Mouse (Mus musculus) ovary, postnatal 10 days (tissue): Measurements from ENCODE around the gene Hps5.
"Not testable (repeated sequence)": the region's sequence is repeated elsewhere in the genome, so short reads cannot be mapped to it uniquely, and the experiment has no call there.

ENCODE experiments used
- DNase-seq: peaks from one replicate; pipeline ENCODE4 v3.0.0; 2022; ENCODE audit warnings: low spot score

The Hps5 gene

GRCm38 (mm10) chr7:46827046-46827802 lies 31.4 kb upstream of the Hps5 start:
- DNase-seq = no peak

- DNase-seq = not testable (repeated sequence)
Measured at GRCm38 (mm10) chr7:46820876-46821632, 25.2 kb upstream of the Hps5 start.

GRCm38 (mm10) chr7:46814012-46814411 lies 18.1 kb upstream of the Hps5 start:
- no peak for DNase-seq

- DNase-seq = no peak
Measured at GRCm38 (mm10) chr7:46810325-46810724, 14.5 kb upstream of the Hps5 start.

- DNase-seq = no peak
Measured at GRCm38 (mm10) chr7:46796779-46797178, 915 bp upstream of the Hps5 start.

- DNase-seq = no peak
Measured at GRCm38 (mm10) chr7:46796206-46796679, 379 bp upstream of the Hps5 start.

GRCm38 (mm10) chr7:46793871-46794270 lies 2.0 kb downstream of the Hps5 start:
- no peak for DNase-seq

GRCm38 (mm10) chr7:46789177-46789849 lies 6.6 kb downstream of the Hps5 start:
- DNase-seq = no peak

- DNase-seq = no peak
Measured at GRCm38 (mm10) chr7:46770706-46771105, 25.2 kb downstream of the Hps5 start.

GRCm38 (mm10) chr7:46768451-46768850 lies 27.4 kb downstream of the Hps5 start:
- DNase-seq = no peak

- no peak for DNase-seq
Measured at GRCm38 (mm10) chr7:46767371-46767770, 28.5 kb downstream of the Hps5 start.

GRCm38 (mm10) chr7:46764672-46765071 lies 31.2 kb downstream of the Hps5 start:
- DNase-seq = no peak

- no peak for DNase-seq
Measured at GRCm38 (mm10) chr7:46762601-46763000, 33.3 kb downstream of the Hps5 start.

GRCm38 (mm10) chr7:46761049-46761795 lies 34.6 kb downstream of the Hps5 start:
- no peak for DNase-seq

- no peak for DNase-seq
Measured at GRCm38 (mm10) chr7:46751490-46751889, 44.4 kb downstream of the Hps5 start, which contains the start of gene Saa2. Saa2 (plus strand) TSS chr7:46751790.

- DNase-seq = no peak
Measured at GRCm38 (mm10) chr7:46748459-46748858, 47.4 kb downstream of the Hps5 start.

- DNase-seq = no peak
Measured at GRCm38 (mm10) chr7:46746381-46746780, 49.5 kb downstream of the Hps5 start.

- no peak for DNase-seq
Measured at GRCm38 (mm10) chr7:46745816-46746215, 50.0 kb downstream of the Hps5 start.

GRCm38 (mm10) chr7:46742880-46743279 lies 53.0 kb downstream of the Hps5 start, which contains the start of gene Saa1:
Saa1 (minus strand) TSS chr7:46742980.
- not testable (repeated sequence) for DNase-seq

- not testable (repeated sequence) for DNase-seq
Measured at GRCm38 (mm10) chr7:46740041-46740440, 55.8 kb downstream of the Hps5 start.

- no peak for DNase-seq
Measured at GRCm38 (mm10) chr7:46738561-46739460, 57.1 kb downstream of the Hps5 start.
